Mouse (Mus musculus): ENCODE results near the gene Fbxw4. TPM values are rescaled to one million over a fixed set of nuclear protein-coding genes. Genes with fewer than 3 reads are reported as not detected.

Gene Fbxw4
- polyA plus RNA-seq (2012; rRNA removed), result 43.7 and 44.8 TPM in 2 replicates

DNA sequence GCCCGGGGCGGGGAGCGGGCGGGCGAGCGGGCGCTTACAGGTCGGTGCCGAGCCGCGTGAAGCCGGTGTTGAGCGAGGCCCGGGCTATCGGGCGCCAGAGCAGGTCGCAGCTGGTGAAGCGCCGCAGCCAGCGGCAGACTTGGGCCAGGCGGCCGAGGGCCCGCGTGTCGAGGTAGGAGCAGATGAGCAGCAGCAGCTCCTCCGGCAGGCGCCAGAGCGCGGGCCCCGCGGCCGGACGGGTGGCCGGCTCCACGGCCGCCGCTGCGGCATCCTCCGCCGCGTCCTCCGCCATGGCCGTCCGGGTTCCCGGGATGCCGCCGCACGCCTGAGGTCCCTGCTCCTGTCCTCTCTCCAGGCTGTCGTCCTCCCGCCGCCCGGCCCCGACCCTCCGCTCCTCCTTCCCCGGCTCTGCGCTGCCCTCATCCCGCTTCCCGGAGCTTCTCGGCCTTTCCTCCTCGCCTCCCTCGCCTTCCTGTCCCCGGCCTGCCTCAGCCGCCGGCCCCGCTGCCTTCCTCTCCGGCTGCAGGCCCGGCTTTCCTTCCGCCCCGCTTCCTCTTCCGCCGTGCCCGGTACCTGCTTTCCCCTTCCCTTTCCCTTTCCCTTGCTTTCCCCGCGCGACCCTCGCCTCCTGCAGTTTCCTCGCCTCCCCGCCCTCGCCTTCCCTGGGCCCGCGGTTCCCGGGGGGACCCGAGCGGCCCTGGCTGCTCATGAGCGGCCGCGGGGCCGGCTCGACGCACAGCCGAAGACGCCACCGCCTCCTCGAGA, at the start of gene Fbxw4:
Gene Fbxw4, minus strand, starts transcription at position 575 of the 765 bp plus-strand sequence.
- peak within 1 kb of the TSS; percentile 62 for H3K4me3 ChIP-seq (replicated peaks; ENCODE audit: insufficient read depth, low read depth, low read length)
- TF ChIP-seq POLR2A (IDR thresholded peaks at IDR 0.05; ENCODE audit: borderline replicate concordance, insufficient read depth, low read length) (peak; percentile 52; the same call in 1 of the 2 replicates), CTCF (IDR thresholded peaks at IDR 0.05; ENCODE audit: borderline replicate concordance, insufficient read depth, low read depth, low read length) (no peak)
- H3K4me1 ChIP-seq (ENCODE audit: control insufficient read depth, insufficient read depth, low read length), result no peaks in the 10 kb centered on the region; the same call in none of the 2 replicates
- WGBS, result under 1% methylated on average over 80 of the region's 94 CpGs
- DNase-seq, result peak; percentile 78 to 85
- peak within 1 kb of the TSS; percentile 82 for H3K27ac ChIP-seq (ENCODE audit: insufficient read depth, low read length)
- no peaks in the 10 kb centered on the region for H3K27me3 ChIP-seq (ENCODE audit: control insufficient read depth, insufficient read depth, low read length)

DNA sequence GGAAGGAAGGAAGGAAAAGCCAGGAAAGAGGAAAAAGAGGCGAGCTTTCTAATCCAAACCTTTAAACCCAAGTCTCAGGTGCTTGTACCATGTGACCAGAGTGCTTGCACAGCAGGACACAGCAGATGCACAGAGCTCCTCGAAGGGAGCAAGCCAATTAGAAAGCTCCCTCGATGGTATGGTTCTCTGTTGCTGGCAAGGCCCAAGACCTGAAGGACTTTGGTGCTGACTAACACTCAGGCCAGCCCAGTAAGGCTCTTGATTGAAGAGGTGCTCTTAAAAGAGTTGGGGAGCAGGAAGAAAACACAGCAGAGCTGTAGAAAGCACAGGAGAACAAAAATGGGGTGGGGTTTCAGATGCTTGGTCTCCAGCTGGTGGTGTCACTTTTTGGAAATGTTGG, 48.6 kb upstream of the Fbxw4 start:
- Histone ChIP-seq H3K27ac (ENCODE audit: insufficient read depth, low read length) (no peak overlapping the region), H3K4me3 (replicated peaks; ENCODE audit: insufficient read depth, low read depth, low read length) (no peak overlapping the region), H3K4me1 (ENCODE audit: control insufficient read depth, insufficient read depth, low read length) (no peaks in the 10 kb centered on the region), H3K27me3 (ENCODE audit: control insufficient read depth, insufficient read depth, low read length) (no peaks in the 10 kb centered on the region; the same call in 1 of the 2 replicates)
- TF ChIP-seq CTCF (IDR thresholded peaks at IDR 0.05; ENCODE audit: borderline replicate concordance, insufficient read depth, low read depth, low read length), result no peak
- no peak for TF ChIP-seq POLR2A (IDR thresholded peaks at IDR 0.05; ENCODE audit: borderline replicate concordance, insufficient read depth, low read length)
- no peak for DNase-seq
- WGBS, result 29% methylated on average over 3 of the region's 3 CpGs

DNA sequence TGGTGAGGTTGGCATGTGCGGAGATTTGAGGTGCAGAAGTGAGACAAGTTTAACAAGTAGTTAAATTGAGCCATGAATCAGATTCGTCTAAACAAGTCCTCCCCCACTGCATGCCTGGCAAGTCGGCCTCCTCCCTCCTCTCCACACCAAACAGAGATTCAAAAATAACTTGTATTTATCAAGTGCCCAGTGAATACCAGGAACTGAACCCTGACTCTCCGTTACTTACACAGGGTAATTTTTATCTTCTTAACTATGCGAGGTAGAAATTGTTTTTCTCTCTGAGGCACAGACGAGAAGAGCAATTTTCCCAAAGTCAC, 36.1 kb upstream of the Fbxw4 start:
- 54% methylated on average over 6 of the region's 6 CpGs for WGBS
- no peaks in the 10 kb centered on the region for H3K4me1 ChIP-seq (ENCODE audit: control insufficient read depth, insufficient read depth, low read length)
- TF ChIP-seq CTCF (IDR thresholded peaks at IDR 0.05; ENCODE audit: borderline replicate concordance, insufficient read depth, low read depth, low read length), result no peak
- TF ChIP-seq POLR2A (IDR thresholded peaks at IDR 0.05; ENCODE audit: borderline replicate concordance, insufficient read depth, low read length), result no peak
- peaks cover 2% of the 10 kb centered on the region; the same call in 1 of the 2 replicates for H3K27me3 ChIP-seq (ENCODE audit: control insufficient read depth, insufficient read depth, low read length)
- no peak overlapping the region for H3K27ac ChIP-seq (ENCODE audit: insufficient read depth, low read length)
- H3K4me3 ChIP-seq (replicated peaks; ENCODE audit: insufficient read depth, low read depth, low read length), result no peak overlapping the region
- DNase-seq, result no peak

GRCm38 (mm10) chr19:45695496-45696280, 35.6 kb upstream of the Fbxw4 start:
- no peak for DNase-seq
- Histone ChIP-seq H3K27ac (ENCODE audit: insufficient read depth, low read length) (no peak overlapping the region), H3K27me3 (ENCODE audit: control insufficient read depth, insufficient read depth, low read length) (peaks cover 2% of the 10 kb centered on the region; the same call in 1 of the 2 replicates), H3K4me1 (ENCODE audit: control insufficient read depth, insufficient read depth, low read length) (no peaks in the 10 kb centered on the region), H3K4me3 (replicated peaks; ENCODE audit: insufficient read depth, low read depth, low read length) (no peak overlapping the region)
- WGBS, result 15% methylated on average over 25 of the region's 25 CpGs
- TF ChIP-seq POLR2A (IDR thresholded peaks at IDR 0.05; ENCODE audit: borderline replicate concordance, insufficient read depth, low read length), result no peak
- TF ChIP-seq CTCF (IDR thresholded peaks at IDR 0.05; ENCODE audit: borderline replicate concordance, insufficient read depth, low read depth, low read length), result no peak

- WGBS, result 14% methylated on average over 3 of the region's 3 CpGs
- no peak for DNase-seq
- Histone ChIP-seq H3K4me1 (ENCODE audit: control insufficient read depth, insufficient read depth, low read length) (no peaks in the 10 kb centered on the region), H3K4me3 (replicated peaks; ENCODE audit: insufficient read depth, low read depth, low read length) (no peak overlapping the region), H3K27me3 (ENCODE audit: control insufficient read depth, insufficient read depth, low read length) (peaks cover 2% of the 10 kb centered on the region; the same call in 1 of the 2 replicates), H3K27ac (ENCODE audit: insufficient read depth, low read length) (no peak overlapping the region)
- no peak for TF ChIP-seq POLR2A (IDR thresholded peaks at IDR 0.05; ENCODE audit: borderline replicate concordance, insufficient read depth, low read length)
- TF ChIP-seq CTCF (IDR thresholded peaks at IDR 0.05; ENCODE audit: borderline replicate concordance, insufficient read depth, low read depth, low read length), result no peak
Observed at GRCm38 (mm10) chr19:45694056-45694455, 33.9 kb upstream of the Fbxw4 start.

- no peak overlapping the region for H3K27ac ChIP-seq (ENCODE audit: insufficient read depth, low read length)
- no peak for DNase-seq
- WGBS, result 82% methylated on average over 8 of the region's 8 CpGs
- TF ChIP-seq CTCF (IDR thresholded peaks at IDR 0.05; ENCODE audit: borderline replicate concordance, insufficient read depth, low read depth, low read length), result no peak
- TF ChIP-seq POLR2A (IDR thresholded peaks at IDR 0.05; ENCODE audit: borderline replicate concordance, insufficient read depth, low read length), result no peak
- peaks cover 2% of the 10 kb centered on the region; the same call in 1 of the 2 replicates for H3K27me3 ChIP-seq (ENCODE audit: control insufficient read depth, insufficient read depth, low read length)
- H3K4me3 ChIP-seq (replicated peaks; ENCODE audit: insufficient read depth, low read depth, low read length), result no peak overlapping the region
- H3K4me1 ChIP-seq (ENCODE audit: control insufficient read depth, insufficient read depth, low read length), result no peaks in the 10 kb centered on the region
Observed at GRCm38 (mm10) chr19:45692211-45692610, 32.1 kb upstream of the Fbxw4 start.

GRCm38 (mm10) chr19:45691001-45691535, 31.0 kb upstream of the Fbxw4 start:
- no peaks in the 10 kb centered on the region for H3K4me1 ChIP-seq (ENCODE audit: control insufficient read depth, insufficient read depth, low read length)
- no peak overlapping the region for H3K4me3 ChIP-seq (replicated peaks; ENCODE audit: insufficient read depth, low read depth, low read length)
- no peak overlapping the region for H3K27ac ChIP-seq (ENCODE audit: insufficient read depth, low read length)
- peaks cover 2% of the 10 kb centered on the region; the same call in 1 of the 2 replicates for H3K27me3 ChIP-seq (ENCODE audit: control insufficient read depth, insufficient read depth, low read length)
- DNase-seq, result no peak
- 60% methylated on average over 8 of the region's 8 CpGs for WGBS
- TF ChIP-seq CTCF (IDR thresholded peaks at IDR 0.05; ENCODE audit: borderline replicate concordance, insufficient read depth, low read depth, low read length) (no peak), POLR2A (IDR thresholded peaks at IDR 0.05; ENCODE audit: borderline replicate concordance, insufficient read depth, low read length) (no peak)
